Mouse (Mus musculus) heart, adult 9 months (tissue): ENCODE measurements at regions not wholly inside any gene's neighbourhood (a gene's known extent, or its start where the extent isn't known, plus 50 kb on each side); places are given as distances from the start of the nearest gene placed in this dataset.
A peak's percentile ranks its signal among the peaks of the same experiment; 100 is the strongest.

Experiments used
- DNase-seq, 2 experiments: peaks; one replicate each; pipeline ENCODE4 v3.0.0; 2022; ENCODE audit warnings: low spot score in 2 of 2

DNA sequence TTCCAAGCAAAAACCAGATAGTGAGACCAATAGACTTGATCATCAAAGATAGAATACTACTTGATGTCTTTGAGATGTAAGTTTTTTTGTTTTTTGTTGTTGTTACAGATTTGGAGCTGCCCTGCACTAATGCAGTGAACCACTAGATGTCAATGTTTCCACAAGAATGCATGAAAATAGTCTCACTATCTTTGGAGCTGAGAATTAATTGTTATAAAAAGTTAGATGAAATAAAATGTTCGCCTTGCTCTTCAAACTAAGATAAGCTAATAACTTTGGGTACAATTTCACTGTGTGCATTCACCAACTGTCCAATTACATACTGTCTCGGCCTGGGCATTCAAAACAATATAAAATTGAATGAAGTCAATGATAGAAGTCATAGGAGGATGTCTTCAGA is 223.2 kb upstream of the Agtr1b start:
- DNase-seq = peak in 1 of 2 experiments; percentile 0

- DNase-seq = no peak
These were observed 184.6 kb upstream of the Agtr1b start for GRCm38 (mm10) chr3:20551563-20551962.

DNA sequence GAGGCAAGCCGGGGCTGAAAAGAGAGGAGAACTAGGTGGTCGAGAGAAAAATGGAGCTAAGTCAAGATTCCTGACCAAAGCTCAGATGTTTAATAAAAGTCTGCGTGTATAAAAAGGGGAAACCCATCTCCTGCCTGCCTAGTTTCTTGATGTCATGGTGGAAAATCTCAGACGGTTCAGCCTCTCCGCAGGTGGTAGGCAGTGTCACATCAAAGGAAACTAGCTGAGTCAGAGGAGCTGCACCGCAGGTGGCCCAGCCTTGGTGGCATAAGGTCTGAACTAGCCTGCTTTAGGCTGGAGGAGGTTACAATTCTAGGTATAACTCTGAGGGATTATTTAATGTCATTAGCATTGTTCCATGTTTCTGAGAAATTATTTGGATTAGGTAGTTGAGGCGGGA is 177.0 kb upstream of the Agtr1b start:
- no peak for DNase-seq

DNA sequence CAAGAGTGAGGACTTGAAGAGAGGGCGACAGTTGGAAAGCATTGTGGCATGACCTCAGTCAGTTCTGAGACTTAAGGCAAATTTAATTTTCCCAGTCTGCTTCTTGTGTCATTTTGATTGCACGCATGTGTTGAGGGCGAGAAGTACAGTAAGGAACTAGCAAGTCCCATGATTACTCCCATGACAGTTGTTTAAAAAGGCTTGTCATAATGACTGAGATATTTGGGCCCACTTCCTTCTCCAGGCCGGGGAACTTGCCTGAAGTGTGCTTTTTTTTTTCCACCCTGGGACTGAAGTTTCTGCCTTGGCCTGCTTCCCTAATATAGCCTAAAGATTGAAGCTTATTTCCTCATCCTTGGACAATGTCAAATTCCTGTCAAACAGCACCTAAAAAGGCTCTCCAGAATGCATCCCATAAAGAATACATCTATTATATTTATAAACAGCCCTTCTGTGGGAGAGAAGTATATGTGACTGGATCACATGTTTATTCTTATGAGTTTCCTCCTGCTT is 171.6 kb upstream of the Agtr1b start:
- no peak for DNase-seq

DNA sequence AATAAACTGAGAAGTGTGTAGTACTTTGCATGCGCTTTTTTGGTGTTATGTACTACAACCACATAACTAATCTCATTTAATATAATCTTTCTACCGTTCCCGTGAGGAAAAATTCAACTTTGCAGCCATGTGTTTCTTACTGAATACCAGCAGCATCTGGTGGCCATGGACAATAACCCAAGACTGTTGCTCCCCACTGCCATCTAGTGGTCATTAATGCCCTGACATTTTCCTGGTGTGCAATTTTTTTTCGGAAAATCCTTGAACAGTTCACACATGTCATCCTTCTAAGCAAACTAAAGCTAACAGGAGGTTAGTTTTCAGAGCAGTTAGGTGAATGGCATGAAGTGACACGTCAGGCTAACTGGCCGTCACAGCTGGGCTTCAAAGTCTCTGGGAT is 153.8 kb upstream of the Agtr1b start:
- DNase-seq = no peak

DNA sequence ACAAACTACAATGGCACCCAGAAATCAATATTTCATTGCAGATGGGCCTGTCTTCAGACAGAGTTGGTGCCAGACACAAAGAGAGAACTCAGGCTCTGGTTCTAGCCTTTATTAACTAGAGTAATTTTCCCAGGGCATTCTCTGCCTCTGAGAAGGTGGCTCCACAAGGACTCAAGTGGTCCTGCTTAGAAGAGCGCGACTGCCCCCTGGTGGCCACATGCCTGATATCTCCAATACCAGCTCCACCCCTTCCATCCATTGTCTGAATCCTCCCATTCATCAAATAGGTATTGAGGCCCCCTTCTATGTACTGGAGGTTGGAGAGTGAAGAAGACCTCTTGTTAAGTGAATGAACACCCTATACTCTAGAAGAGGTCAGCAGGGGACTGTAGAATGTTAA is 142.2 kb upstream of the Agtr1b start:
- DNase-seq = peak; percentile 5 to 23

- DNase-seq = no peak
These were observed 138.6 kb upstream of the Agtr1b start for GRCm38 (mm10) chr3:20505546-20505945.
